Mouse (Mus musculus) 3T3-L1 (cell line): ENCODE data around the gene Casp8.
"Not testable (repeated sequence)": the region's sequence is repeated elsewhere in the genome, so short reads cannot be mapped to it uniquely, and the experiment has no call there.

Experiments used
- DNase-seq: peaks from one replicate; pipeline ENCODE4 v3.0.0-alpha.2; 2015; ENCODE audit warnings: low read depth, low spot score

Gene Casp8

DNA sequence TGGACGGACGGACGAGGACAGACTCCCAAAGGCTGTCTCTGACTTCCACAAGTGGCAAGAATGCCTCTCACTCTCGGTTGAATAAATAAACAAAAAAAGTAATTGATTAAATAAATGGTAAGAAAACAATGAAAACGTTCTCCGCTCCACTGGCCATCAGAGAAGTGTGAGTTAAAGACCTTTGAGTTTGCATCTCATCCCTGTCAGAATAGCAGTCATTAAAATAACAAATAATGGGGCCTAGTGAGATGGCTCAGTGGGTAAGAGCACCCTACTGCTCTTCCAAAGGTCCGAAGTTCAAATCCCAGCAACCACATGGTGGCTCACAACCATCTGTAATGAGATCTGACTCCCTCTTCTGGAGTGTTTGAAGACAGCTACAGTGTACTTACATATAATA lies 5.5 kb downstream of the Casp8 start:
- DNase-seq: not testable (repeated sequence)

GRCm38 (mm10) chr1:58801558-58802285 lies 6.5 kb downstream of the Casp8 start:
- no peak for DNase-seq

DNA sequence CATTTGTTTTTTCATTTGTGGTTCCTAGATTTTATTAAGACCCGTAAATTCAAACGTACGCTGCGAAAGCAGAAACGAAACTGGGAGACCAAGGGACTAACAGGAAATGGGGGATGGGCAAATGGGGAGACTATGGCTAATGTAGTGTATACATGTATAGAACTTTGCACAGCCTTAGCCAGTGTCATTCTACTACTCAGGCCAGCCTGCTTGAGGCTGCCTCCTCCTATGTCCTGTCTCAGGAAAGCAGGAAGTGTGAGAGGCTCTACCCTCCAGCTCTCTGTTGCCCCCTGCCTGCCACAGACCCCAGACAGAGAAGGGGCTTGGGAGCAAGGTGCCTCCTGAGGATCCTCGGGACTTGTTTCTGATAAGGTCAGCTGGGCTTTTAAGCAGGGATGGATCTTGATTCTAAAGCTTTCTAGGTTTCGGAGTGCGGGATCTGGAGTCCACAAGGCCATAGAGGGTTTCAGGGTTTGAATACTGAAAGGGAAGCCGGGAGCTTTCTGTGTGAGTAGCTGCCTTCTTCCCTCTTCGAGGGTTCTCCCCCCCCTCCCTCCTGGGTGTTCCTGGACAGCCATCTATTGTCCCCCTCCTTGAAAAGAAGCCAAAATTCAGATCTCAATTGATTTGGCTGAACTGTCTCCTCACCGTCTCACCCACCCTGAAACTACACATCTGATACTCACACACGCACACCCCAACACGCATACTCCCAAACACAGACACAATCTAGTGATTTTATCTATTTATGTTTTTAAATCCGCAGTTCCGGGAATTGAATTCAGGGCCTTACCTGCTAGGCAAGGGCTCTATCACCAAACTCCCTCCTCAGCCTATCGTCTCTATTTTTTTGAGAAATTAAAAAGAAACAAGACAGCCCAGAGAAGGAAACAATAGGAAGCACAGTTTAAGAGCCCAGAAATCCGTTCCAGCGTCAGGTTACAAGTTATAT lies 7.4 kb downstream of the Casp8 start:
- DNase-seq: no peak

GRCm38 (mm10) chr1:58803531-58803930 lies 8.4 kb downstream of the Casp8 start:
- no peak for DNase-seq

DNA sequence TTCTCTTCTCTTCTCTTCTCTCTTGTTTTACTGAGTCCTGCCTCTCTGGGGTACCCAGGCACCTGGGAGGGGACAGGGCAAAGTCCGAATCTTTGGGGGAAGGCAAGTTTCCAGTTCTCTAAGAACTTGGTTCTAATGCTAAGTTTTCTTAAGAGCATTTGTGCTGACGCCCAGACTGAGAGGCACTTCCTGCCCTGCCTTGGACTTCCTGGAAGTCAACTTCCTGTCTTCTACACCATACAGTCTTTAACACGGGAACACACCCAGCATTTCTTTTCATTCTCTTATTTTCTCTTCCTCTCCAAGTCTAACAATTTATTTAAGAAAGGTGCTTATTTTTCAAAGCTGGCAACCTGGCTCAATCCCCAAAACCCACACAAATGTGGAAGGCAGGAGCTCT lies 11.5 kb downstream of the Casp8 start:
- DNase-seq: no peak

DNA sequence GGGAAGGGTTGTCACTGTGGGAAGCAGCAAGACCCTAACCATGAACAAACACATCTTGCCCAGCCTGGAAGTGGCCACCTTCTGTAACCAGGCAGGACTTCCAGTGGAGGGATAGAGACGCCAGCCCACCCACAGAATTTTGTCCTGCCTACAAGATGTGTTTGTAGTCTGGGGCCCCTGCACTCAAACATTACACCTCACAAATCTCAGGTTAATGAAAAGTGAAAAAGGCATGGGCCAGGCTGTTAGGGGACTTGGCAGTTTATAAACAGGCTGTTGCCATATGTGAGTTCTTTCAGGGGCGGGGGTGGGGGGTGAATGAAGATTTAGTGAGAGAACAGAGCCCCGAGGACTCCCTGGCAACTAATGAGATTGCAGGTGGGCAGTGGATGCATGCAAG lies 31.1 kb downstream of the Casp8 start:
- DNase-seq: no peak

GRCm38 (mm10) chr1:58830741-58831140 lies 35.6 kb downstream of the Casp8 start:
- no peak for DNase-seq

DNA sequence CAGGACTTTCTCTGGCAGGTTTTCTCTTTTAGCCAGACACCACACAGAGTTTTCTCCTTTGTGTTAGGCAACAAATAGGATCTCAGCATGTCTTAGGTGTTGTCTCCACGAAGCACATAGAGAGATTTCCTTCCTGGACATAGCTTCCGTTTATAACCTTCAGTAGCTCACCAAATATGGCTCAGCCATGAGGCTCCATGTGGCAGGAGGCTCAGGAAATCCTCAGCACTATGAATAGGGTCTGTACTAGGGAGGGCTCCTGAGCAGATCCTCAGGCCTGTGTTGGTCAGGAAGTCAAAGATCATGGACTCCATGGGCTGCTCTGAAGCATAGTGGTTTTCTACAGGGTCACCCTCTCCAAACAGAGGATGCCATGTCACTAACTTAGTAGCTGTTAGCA lies 37.0 kb downstream of the Casp8 start:
- DNase-seq: no peak

DNA sequence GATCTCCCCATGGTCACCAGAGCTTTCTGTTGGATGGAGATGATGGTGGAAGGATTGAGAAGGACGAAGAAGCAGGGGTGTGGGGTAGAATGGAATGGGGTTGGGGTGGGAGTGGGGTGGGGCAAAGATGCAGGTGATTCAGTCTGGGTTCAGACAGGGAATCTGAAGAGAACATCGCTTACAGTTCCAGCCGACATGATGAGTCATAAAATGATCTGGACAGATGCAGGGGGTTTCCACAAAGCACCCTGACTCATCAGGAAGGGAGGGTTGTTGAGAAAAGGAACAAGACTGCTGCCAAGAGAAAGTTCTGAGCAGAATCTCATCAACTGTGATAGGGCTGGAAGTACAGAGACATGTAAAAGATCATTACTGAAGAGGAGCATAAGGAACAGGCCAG lies 61.6 kb downstream of the Casp8 start:
- DNase-seq: peak; percentile 92

GRCm38 (mm10) chr1:58859131-58859530 lies 64.0 kb downstream of the Casp8 start:
- peak; percentile 18 for DNase-seq

DNA sequence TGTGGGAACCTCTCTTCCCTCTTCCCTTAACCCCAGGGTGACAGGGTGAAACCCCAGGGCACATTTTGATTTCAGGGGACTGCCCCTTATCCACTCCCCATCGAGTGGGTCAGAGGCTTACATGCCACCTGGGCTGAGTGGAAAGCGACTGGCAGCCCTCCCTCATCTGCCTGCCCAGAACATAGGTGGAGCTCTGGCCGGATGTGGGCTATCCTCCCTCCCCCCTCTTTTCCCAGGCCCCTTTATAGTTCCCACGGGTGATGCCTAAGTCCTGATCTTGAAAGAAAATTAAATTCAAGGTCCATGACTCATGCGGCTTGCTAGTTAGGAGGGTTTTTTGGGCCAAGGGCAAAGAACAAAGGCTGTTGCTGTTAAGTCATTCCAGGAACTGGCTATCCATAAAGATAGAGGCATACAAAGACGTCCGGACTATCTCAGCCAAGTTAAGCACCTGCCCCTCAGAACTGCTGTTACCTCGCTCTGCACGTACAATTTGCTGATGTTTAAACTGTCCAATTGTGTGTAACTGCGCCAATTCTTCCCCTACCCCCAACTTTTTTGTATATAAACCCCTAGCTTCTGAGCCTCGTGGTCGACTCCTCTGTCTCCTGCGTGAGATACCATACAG lies 64.7 kb downstream of the Casp8 start:
- DNase-seq: peak; percentile 80

- DNase-seq: not testable (repeated sequence)
Measured at GRCm38 (mm10) chr1:58860586-58860985, 65.4 kb downstream of the Casp8 start.

DNA sequence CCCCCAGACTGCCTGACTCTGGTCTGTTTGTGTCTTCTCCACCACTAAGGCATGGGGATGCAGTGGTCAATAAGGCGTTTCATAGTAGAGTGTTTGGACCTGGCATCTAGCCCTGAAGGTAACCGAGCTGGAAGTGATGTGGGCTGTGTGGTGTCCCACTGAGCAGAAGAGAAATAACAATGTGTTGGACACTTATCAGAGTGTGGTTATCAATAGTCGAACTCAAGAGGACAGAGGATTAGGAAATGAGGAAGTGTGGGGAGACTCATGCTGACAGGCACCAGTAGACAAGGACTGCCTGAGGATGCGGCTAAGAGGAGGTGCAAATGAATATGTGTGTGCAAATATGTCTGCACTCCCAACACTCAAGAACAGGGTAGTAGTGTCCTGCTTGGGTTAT lies 81.3 kb downstream of the Casp8 start:
- not testable (repeated sequence) for DNase-seq

GRCm38 (mm10) chr1:58879291-58879690 lies 84.1 kb downstream of the Casp8 start:
- not testable (repeated sequence) for DNase-seq

DNA sequence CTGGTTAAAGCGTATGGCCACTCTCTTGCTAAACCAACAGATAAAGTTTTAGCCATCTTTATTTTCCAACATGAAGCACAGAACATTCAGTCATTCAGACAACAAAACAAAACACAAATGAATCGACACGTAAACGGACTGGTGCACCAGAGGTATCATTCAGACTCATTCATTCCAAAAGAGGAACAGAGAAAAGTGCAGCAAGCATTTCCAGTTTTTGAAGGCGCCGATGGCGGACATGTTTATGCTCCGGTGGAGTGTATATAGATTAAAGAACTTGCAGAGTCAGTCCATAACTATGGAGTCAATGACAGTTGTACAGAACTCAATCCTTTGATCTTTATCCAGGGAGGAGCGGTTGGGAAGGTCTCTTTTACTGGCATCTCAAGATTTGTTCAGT lies 88.1 kb downstream of the Casp8 start:
- DNase-seq: not testable (repeated sequence)

DNA sequence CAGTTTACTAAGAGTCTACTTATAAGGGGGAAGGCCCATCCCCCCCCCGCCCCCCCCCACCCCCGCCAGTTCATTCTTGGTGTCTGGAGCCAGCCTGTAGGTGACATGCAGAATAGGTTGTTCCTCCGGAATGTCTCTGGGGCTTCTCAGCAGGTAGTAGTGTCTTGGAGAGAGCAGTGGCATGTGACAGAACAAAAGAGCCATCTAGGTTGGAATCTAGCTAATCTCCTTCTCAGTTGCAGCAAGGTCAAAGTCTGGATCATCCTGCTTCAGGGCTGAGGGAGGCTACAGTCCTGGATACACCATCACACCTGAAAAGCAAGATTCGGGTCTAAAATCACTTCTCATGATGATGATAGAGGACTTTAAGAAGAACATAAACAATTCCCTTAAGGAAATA lies 90.5 kb downstream of the Casp8 start:
- no peak for DNase-seq

- DNase-seq: no peak
Measured at GRCm38 (mm10) chr1:58889826-58890546, 94.8 kb downstream of the Casp8 start.

DNA sequence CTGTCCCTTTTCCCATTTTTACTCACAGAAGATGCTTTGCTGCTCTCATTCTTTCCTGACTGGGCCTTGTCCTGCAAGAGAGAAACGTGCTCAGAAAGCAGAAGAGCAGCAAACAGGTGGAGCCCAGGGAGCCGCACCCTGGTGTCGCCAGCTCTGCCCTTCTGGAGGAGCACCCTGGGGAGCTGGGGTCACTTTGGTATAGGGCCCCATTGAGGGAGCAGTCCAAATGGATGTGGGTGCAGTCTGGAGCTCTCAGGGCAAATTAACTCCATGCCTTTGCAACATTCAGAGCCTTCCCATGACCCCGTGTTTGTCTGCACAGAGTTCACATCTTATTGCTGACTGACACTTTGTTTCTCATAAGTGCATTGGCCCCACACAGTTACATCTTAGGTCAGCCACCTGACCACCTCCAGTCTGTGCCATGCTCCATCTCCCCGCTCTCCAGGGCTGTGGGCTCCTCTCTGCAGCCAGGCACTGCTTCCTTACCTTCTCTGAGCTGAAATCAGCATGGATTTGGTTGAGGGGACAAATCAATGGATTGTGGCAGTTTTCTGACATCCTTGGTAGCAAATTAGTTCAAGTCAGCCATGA lies 95.6 kb downstream of the Casp8 start:
- DNase-seq: not testable (repeated sequence)

DNA sequence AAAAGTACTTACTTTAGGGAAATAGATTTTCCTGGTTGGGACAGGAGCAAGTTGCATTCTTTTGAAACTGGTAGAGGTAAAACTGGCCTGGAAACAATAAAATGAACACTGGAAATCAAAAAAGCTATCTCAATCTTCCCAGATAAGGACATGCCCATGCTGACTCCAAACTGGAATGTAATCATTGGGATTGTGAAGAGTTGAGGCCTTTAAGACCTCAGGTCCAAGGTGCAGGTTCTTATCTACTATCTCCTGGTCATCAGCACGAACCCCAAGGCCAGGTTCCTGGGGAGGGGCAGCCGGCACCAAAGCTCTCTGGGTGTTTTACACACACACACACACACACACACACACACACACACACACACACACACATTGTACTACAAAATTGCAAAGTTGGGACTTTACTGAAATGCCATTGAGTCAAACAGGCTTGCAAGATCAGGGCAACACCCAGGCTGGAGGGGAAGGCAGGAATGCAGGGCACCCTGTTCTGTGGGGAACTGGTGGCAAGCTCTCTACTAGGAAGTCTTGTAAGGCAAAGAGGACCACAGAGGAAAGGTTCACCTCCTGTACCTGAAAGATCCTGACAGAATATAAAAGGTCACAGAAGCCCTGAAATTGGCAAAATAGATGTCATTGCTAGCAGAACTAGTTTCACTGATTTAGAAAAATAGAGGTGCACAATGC lies 96.5 kb downstream of the Casp8 start:
- not testable (repeated sequence) for DNase-seq

DNA sequence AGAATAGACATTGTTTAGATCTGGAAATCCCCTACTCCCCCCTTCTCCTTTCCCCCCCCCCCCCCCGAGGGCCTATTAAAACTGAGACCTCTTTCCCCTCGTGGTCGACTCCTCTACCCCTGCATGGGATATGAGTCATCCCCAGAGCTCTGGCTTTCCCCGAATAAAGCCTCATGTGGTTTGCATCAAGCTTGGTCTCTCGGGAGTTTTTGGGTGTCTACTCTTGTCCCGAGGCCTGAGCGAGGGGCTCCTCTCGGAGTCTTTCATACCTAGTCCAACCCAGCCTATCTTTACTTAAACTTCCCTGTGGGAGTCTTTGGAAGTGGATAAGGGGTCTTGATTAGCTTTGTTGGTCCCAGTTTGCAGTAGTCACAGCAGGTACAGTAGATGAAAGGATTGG lies 97.2 kb downstream of the Casp8 start:
- DNase-seq: peak; percentile 46
